Mouse (Mus musculus): ENCODE data around the gene Steap4.

GRCm38 (mm10) chr5:7965281-7965680, 5.0 kb downstream of the Steap4 start:
- TF ChIP-seq POLR2A (IDR thresholded peaks at IDR 0.05; ENCODE audit: low read depth, low read length) (no peak), CTCF (conservative IDR thresholded peaks at IDR 0.05; ENCODE audit: insufficient read depth, insufficient read length, low read depth, low read length) (peak; percentile 45)

Measured in kidney, adult 2 months (tissue).